Mouse (Mus musculus) forelimb bud, embryonic 11.5 days (tissue): ENCODE data around the gene Spcs1.

Experiments used
- DNase-seq: peaks from one replicate; pipeline ENCODE4 v3.0.0-alpha.2; 2012; ENCODE audit warnings: low read depth, low spot score

The Spcs1 gene

GRCm38 (mm10) chr14:31001307-31002205 lies at the start of gene Spcs1, which contains the start of gene Glt8d1:
Gene Spcs1, minus strand, starts transcription at chr14:31001672.
Gene Glt8d1, plus strand, starts transcription at chr14:31001400.
- peak; percentile 70 for DNase-seq

GRCm38 (mm10) chr14:31045817-31046216 lies 44.3 kb upstream of the Spcs1 start:
- DNase-seq = no peak

GRCm38 (mm10) chr14:31045296-31045695 lies 43.8 kb upstream of the Spcs1 start:
- DNase-seq = no peak

- DNase-seq = no peak
Observed at GRCm38 (mm10) chr14:31025785-31026184, 24.3 kb upstream of the Spcs1 start.

- DNase-seq = no peak
Observed at GRCm38 (mm10) chr14:31022579-31022978, 21.1 kb upstream of the Spcs1 start.

- peak; percentile 69 for DNase-seq
Observed at GRCm38 (mm10) chr14:31019331-31020205, 18.1 kb upstream of the Spcs1 start.

GRCm38 (mm10) chr14:31018860-31019291 lies 17.4 kb upstream of the Spcs1 start, which contains the start of the genes Pbrm1 and Gnl3:
Gene Pbrm1, plus strand, starts transcription at chr14:31019138.
Gene Gnl3, minus strand, starts transcription at chr14:31019152.
- peak; percentile 94 for DNase-seq

GRCm38 (mm10) chr14:31017854-31018253 lies 16.4 kb upstream of the Spcs1 start:
- DNase-seq = no peak

- no peak for DNase-seq
Observed at GRCm38 (mm10) chr14:31016063-31016462, 14.6 kb upstream of the Spcs1 start.

- DNase-seq = no peak
Observed at GRCm38 (mm10) chr14:31013928-31014327, 12.5 kb upstream of the Spcs1 start.

GRCm38 (mm10) chr14:31011588-31011987 lies 10.1 kb upstream of the Spcs1 start:
- DNase-seq = no peak

- no peak for DNase-seq
Observed at GRCm38 (mm10) chr14:31006779-31007178, 5.3 kb upstream of the Spcs1 start.

- DNase-seq = no peak
Observed at GRCm38 (mm10) chr14:31004527-31004926, 3.1 kb upstream of the Spcs1 start.

GRCm38 (mm10) chr14:31000816-31001306 lies 611 bp downstream of the Spcs1 start:
- DNase-seq = no peak

GRCm38 (mm10) chr14:31000356-31000755 lies 1.1 kb downstream of the Spcs1 start:
- no peak for DNase-seq

- no peak for DNase-seq
Observed at GRCm38 (mm10) chr14:30996417-30996816, 5.1 kb downstream of the Spcs1 start.

- no peak for DNase-seq
Observed at GRCm38 (mm10) chr14:30976222-30976621, 25.2 kb downstream of the Spcs1 start.

GRCm38 (mm10) chr14:30974204-30974603 lies 27.3 kb downstream of the Spcs1 start:
- no peak for DNase-seq

GRCm38 (mm10) chr14:30960366-30960765 lies 41.1 kb downstream of the Spcs1 start:
- DNase-seq = no peak

GRCm38 (mm10) chr14:30959031-30959430 lies 42.4 kb downstream of the Spcs1 start:
- no peak for DNase-seq

GRCm38 (mm10) chr14:30958517-30958916 lies 43.0 kb downstream of the Spcs1 start:
- no peak for DNase-seq
